8 mouse cellular contexts compared by ENCODE assay signal in the genomic region with DNA sequence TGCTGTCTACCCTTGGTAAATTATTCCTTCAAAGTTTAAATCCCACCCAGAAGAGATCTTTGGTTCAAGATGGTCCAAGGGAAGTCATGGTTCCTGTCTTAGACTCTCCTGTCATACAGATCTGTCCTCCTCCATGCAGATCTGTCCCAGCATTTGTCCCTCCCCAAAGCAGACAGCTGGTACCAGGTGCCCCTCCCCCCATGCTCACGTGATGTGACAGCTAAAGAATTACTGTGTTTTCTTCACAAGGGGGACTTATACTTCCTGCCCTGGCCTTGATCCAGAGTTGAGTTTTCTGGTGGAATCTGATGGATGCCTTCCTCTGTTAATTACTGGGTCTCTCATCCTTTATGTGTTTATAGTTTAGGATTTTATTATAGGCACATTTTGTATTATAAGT. TPM values are rescaled to one million over a fixed set of nuclear protein-coding genes. Genes with fewer than 3 reads are reported as not detected.
DNase-seq lines count a peak whose midpoint lies in the region; ATAC-seq lines count a peak whose summit lies in the region.

No protein-coding gene starts in this region.

- peaks cover 25% of the 10 kb centered on the region for H3K4me1 ChIP-seq in limb, embryonic 12.5 days (replicated peaks)
- H3K4me1 ChIP-seq in midbrain, embryonic 13.5 days (replicated peaks) = peaks cover 65% of the 10 kb centered on the region

- H3K4me3 ChIP-seq in limb, embryonic 12.5 days (replicated peaks) = no peak overlapping the region
- peak overlapping the region; percentile 49; the same call in 1 of the 2 replicates for H3K4me3 ChIP-seq in midbrain, embryonic 13.5 days (replicated peaks)

- ATAC-seq in limb, embryonic 12.5 days (ENCODE audit: insufficient number of reproducible peaks, insufficient read depth, low FRiP score, low TSS enrichment, low read depth) = no peak
- peak; percentile 21; the same call in 1 of the 2 replicates for ATAC-seq in midbrain, embryonic 13.5 days

- no peak overlapping the region for H3K9ac ChIP-seq in limb, embryonic 12.5 days (replicated peaks)
- 0 out of 2 replicates have a peak overlapping the region, but pooled peaks have one; percentile 81 for H3K9ac ChIP-seq in midbrain, embryonic 13.5 days (replicated peaks)

- 0 out of 2 replicates have a peak, but pooled peaks cover 4% of the 10 kb centered on the region for H3K27me3 ChIP-seq in limb, embryonic 12.5 days
- no peaks in the 10 kb centered on the region for H3K27me3 ChIP-seq in midbrain, embryonic 13.5 days

- intact Hi-C loops in heart, postnatal 10 days (cut with DNase I) = loop anchor here (5.0 kb wide), 2 partner anchors 261 to 434 kb away; a partner anchor contains a TSS

- H3K36me3 ChIP-seq in limb, embryonic 12.5 days = 0 out of 2 replicates have a peak, but pooled peaks cover 3% of the 10 kb centered on the region
- H3K36me3 ChIP-seq in midbrain, embryonic 13.5 days = peaks cover 11% of the 10 kb centered on the region; the same call in 1 of the 2 replicates

- no peaks in the 10 kb centered on the region for H3K9me3 ChIP-seq in limb, embryonic 12.5 days
- no peaks in the 10 kb centered on the region for H3K9me3 ChIP-seq in midbrain, embryonic 13.5 days

- peak; percentile 75 for DNase-seq in T-cell, adult 2 months (ENCODE audit: low spot score)
- DNase-seq in c-Kit-positive CD71-positive TER-119-negative erythroid progenitor cells, embryonic 14.5 days (ENCODE audit: low read depth) = peak; percentile 59
- peak; percentile 67 to 77 for DNase-seq in heart, postnatal 10 days
- peak; percentile 68 for DNase-seq in testis, postnatal 14 days (ENCODE audit: low spot score)
- no peak for DNase-seq in frontal cortex, postnatal 14 days (ENCODE audit: low spot score in 2 of 2)
- no peak for DNase-seq in urinary bladder, postnatal 36 days (ENCODE audit: low spot score in 2 of 2)

- H3K27ac ChIP-seq in limb, embryonic 12.5 days = no peak overlapping the region
- no peak overlapping the region; the same call in 1 of the 2 replicates for H3K27ac ChIP-seq in midbrain, embryonic 13.5 days

- WGBS in limb, embryonic 12.5 days = 6% methylated on average over 1 of the region's 1 CpGs
- WGBS in midbrain, embryonic 13.5 days = 8% methylated on average over 1 of the region's 1 CpGs

- peak overlapping the region; percentile 57 for H3K4me2 ChIP-seq in limb, embryonic 12.5 days
- peak overlapping the region; percentile 59 for H3K4me2 ChIP-seq in midbrain, embryonic 13.5 days (replicated peaks)

RNA-seq across cellular contexts. Expression of a gene that starts 0.7 kb away (rescaled TPM):
- 10 to 100 TPM; 12.5 to 15.4 TPM for total RNA-seq in heart, postnatal 10 days (2021)
- 10.5 and 11.4 TPM in 2 replicates for polyA plus RNA-seq in limb, embryonic 12.5 days (2016; fragmentation: Nextera tagmentation; extraction: Ambion mirVana)
- 57.3 and 62.8 TPM in 2 replicates for polyA plus RNA-seq in midbrain, embryonic 13.5 days (2015; fragmentation: Nextera tagmentation; extraction: Ambion mirVana)

RNA-seq across cellular contexts. Expression of a gene that starts 8.4 kb away (rescaled TPM):
- total RNA-seq in heart, postnatal 10 days (2021) = 1 to 10 TPM; 2.4 to 3.5 TPM
- polyA plus RNA-seq in limb, embryonic 12.5 days (2016; fragmentation: Nextera tagmentation; extraction: Ambion mirVana) = 16.8 and 18.7 TPM in 2 replicates
- polyA plus RNA-seq in midbrain, embryonic 13.5 days (2015; fragmentation: Nextera tagmentation; extraction: Ambion mirVana) = 34.5 and 34.6 TPM in 2 replicates

Comparison
In these comparisons a context has a peak if more than half of its experiments do, and no peak if none do; other contexts are left out.
1. DNase-seq: peak in T-cell, adult 2 months (single experiment), c-Kit-positive CD71-positive TER-119-negative erythroid progenitor cells, embryonic 14.5 days (single experiment), heart, postnatal 10 days (2 of 2) and testis, postnatal 14 days (single experiment); none in frontal cortex, postnatal 14 days (0 of 2) and urinary bladder, postnatal 36 days (0 of 2).